Mouse (Mus musculus) olfactory bulb, adult 2 months (tissue): ENCODE results near the gene Fam83e.

ENCODE experiments used
- CTCF ChIP-seq: fragments of 200-500 bp; IDR thresholded peaks from 2 replicates; pipeline ENCODE4 v1.5.1; 2012; ENCODE audit warnings: low read depth, mild to moderate bottlenecking, low read length, moderate library complexity; ENCODE audit not compliant: insufficient read depth
- POLR2A ChIP-seq: fragments of 200-500 bp; IDR thresholded peaks from 2 replicates; pipeline ENCODE4 v1.6.1; 2012; ENCODE audit warnings: mild to moderate bottlenecking, low read depth, low read length, moderate library complexity; ENCODE audit not compliant: insufficient read depth

DNA sequence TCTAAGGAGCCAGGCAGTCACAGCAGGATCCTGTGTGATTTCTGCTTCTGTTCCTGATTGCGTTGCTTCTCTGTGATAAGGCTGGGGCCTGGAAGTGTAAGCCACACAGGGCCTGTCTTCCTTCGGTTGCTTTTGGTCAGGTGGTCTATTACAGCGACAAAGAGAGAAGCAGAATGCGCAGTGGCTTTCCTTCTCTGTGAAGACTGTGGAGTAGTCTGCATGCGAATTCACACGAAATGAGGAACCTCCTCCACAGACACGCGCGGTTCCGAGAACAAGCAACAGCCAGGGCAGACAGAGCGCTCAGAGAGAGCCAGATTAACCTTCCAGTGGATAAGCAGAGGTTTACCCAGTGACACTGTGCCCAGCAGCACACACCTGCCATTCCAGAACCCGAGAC, 20.3 kb downstream of the Fam83e start:
- TF ChIP-seq POLR2A (no peak), CTCF (no peak)
